Mouse (Mus musculus): ENCODE data around the gene Tmem205. TPM values are rescaled to one million over a fixed set of nuclear protein-coding genes. Genes with fewer than 3 reads are reported as not detected.
A peak's percentile ranks its signal among the peaks of the same experiment; 100 is the strongest.

Tmem205 gene
- polyA plus RNA-seq, 1 experiment from 2014 or later, result 60.7 TPM

GRCm38 (mm10) chr9:21951977-21952376 lies 24.6 kb upstream of the Tmem205 start:
- no peak overlapping the region for H3K9ac ChIP-seq (replicated peaks; ENCODE audit: low read depth, low read length)
- no peak overlapping the region for H3K4me2 ChIP-seq (replicated peaks; ENCODE audit: low read depth, low read length)
- H3K4me3 ChIP-seq (ENCODE audit: low read depth, low read length), result no peak overlapping the region
- WGBS, result 72% methylated on average over 3 of the region's 3 CpGs
- no peaks in the 10 kb centered on the region; the same call in 1 of the 2 replicates for H3K4me1 ChIP-seq (ENCODE audit: control insufficient read depth, insufficient read depth, low read length)
- no peaks in the 10 kb centered on the region for H3K9me3 ChIP-seq (ENCODE audit: control insufficient read depth, low read depth, low read length)
- no peak for ATAC-seq (ENCODE audit: insufficient number of reproducible peaks, insufficient read depth, low FRiP score, low read depth)
- H3K36me3 ChIP-seq (ENCODE audit: control insufficient read depth, insufficient read depth, low read length), result no peaks in the 10 kb centered on the region
- H3K27ac ChIP-seq (ENCODE audit: low read length), result no peak overlapping the region
- no peaks in the 10 kb centered on the region for H3K27me3 ChIP-seq (ENCODE audit: control insufficient read depth, insufficient read depth, low read length)

GRCm38 (mm10) chr9:21950322-21950721 lies 23.0 kb upstream of the Tmem205 start:
- Histone ChIP-seq H3K27me3 (ENCODE audit: control insufficient read depth, insufficient read depth, low read length) (no peaks in the 10 kb centered on the region), H3K4me2 (replicated peaks; ENCODE audit: low read depth, low read length) (no peak overlapping the region), H3K4me3 (ENCODE audit: low read depth, low read length) (no peak overlapping the region), H3K4me1 (ENCODE audit: control insufficient read depth, insufficient read depth, low read length) (no peaks in the 10 kb centered on the region; the same call in 1 of the 2 replicates), H3K9me3 (ENCODE audit: control insufficient read depth, low read depth, low read length) (no peaks in the 10 kb centered on the region), H3K36me3 (ENCODE audit: control insufficient read depth, insufficient read depth, low read length) (no peaks in the 10 kb centered on the region), H3K9ac (replicated peaks; ENCODE audit: low read depth, low read length) (no peak overlapping the region), H3K27ac (ENCODE audit: low read length) (no peak overlapping the region)
- WGBS, result 11% methylated on average over 11 of the region's 11 CpGs
- ATAC-seq (ENCODE audit: insufficient number of reproducible peaks, insufficient read depth, low FRiP score, low read depth), result no peak

- 61% methylated on average over 6 of the region's 6 CpGs for WGBS
- H3K4me3 ChIP-seq (ENCODE audit: low read depth, low read length), result no peak overlapping the region
- H3K27me3 ChIP-seq (ENCODE audit: control insufficient read depth, insufficient read depth, low read length), result no peaks in the 10 kb centered on the region
- H3K9ac ChIP-seq (replicated peaks; ENCODE audit: low read depth, low read length), result no peak overlapping the region
- no peaks in the 10 kb centered on the region; the same call in 1 of the 2 replicates for H3K4me1 ChIP-seq (ENCODE audit: control insufficient read depth, insufficient read depth, low read length)
- no peak overlapping the region for H3K27ac ChIP-seq (ENCODE audit: low read length)
- no peaks in the 10 kb centered on the region for H3K9me3 ChIP-seq (ENCODE audit: control insufficient read depth, low read depth, low read length)
- no peak for ATAC-seq (ENCODE audit: insufficient number of reproducible peaks, insufficient read depth, low FRiP score, low read depth)
- no peak overlapping the region for H3K4me2 ChIP-seq (replicated peaks; ENCODE audit: low read depth, low read length)
- no peaks in the 10 kb centered on the region for H3K36me3 ChIP-seq (ENCODE audit: control insufficient read depth, insufficient read depth, low read length)
Measured at GRCm38 (mm10) chr9:21948790-21949189, 21.4 kb upstream of the Tmem205 start.

GRCm38 (mm10) chr9:21948146-21948545 lies 20.8 kb upstream of the Tmem205 start:
- Histone ChIP-seq H3K4me1 (ENCODE audit: control insufficient read depth, insufficient read depth, low read length) (no peaks in the 10 kb centered on the region; the same call in 1 of the 2 replicates), H3K36me3 (ENCODE audit: control insufficient read depth, insufficient read depth, low read length) (no peaks in the 10 kb centered on the region), H3K4me2 (replicated peaks; ENCODE audit: low read depth, low read length) (no peak overlapping the region), H3K27ac (ENCODE audit: low read length) (no peak overlapping the region), H3K9me3 (ENCODE audit: control insufficient read depth, low read depth, low read length) (no peaks in the 10 kb centered on the region), H3K9ac (replicated peaks; ENCODE audit: low read depth, low read length) (no peak overlapping the region), H3K27me3 (ENCODE audit: control insufficient read depth, insufficient read depth, low read length) (no peaks in the 10 kb centered on the region), H3K4me3 (ENCODE audit: low read depth, low read length) (no peak overlapping the region)
- WGBS, result 52% methylated on average over 8 of the region's 8 CpGs
- ATAC-seq (ENCODE audit: insufficient number of reproducible peaks, insufficient read depth, low FRiP score, low read depth), result no peak

- ATAC-seq (ENCODE audit: insufficient number of reproducible peaks, insufficient read depth, low FRiP score, low read depth), result no peak; the same call in 1 of the 2 replicates
- Histone ChIP-seq H3K27ac (ENCODE audit: low read length) (no peak overlapping the region), H3K27me3 (ENCODE audit: control insufficient read depth, insufficient read depth, low read length) (no peaks in the 10 kb centered on the region), H3K4me3 (ENCODE audit: low read depth, low read length) (no peak overlapping the region), H3K4me1 (ENCODE audit: control insufficient read depth, insufficient read depth, low read length) (no peaks in the 10 kb centered on the region; the same call in 1 of the 2 replicates), H3K9me3 (ENCODE audit: control insufficient read depth, low read depth, low read length) (no peaks in the 10 kb centered on the region), H3K36me3 (ENCODE audit: control insufficient read depth, insufficient read depth, low read length) (no peaks in the 10 kb centered on the region), H3K4me2 (replicated peaks; ENCODE audit: low read depth, low read length) (no peak overlapping the region; the same call in 1 of the 2 replicates), H3K9ac (replicated peaks; ENCODE audit: low read depth, low read length) (no peak overlapping the region)
- 6% methylated on average over 28 of the region's 28 CpGs for WGBS
Measured at GRCm38 (mm10) chr9:21947540-21948130, 20.3 kb upstream of the Tmem205 start.

GRCm38 (mm10) chr9:21944267-21944666 lies 16.9 kb upstream of the Tmem205 start:
- H3K9ac ChIP-seq (replicated peaks; ENCODE audit: low read depth, low read length), result no peak overlapping the region
- no peak overlapping the region for H3K27ac ChIP-seq (ENCODE audit: low read length)
- H3K9me3 ChIP-seq (ENCODE audit: control insufficient read depth, low read depth, low read length), result no peaks in the 10 kb centered on the region
- H3K4me2 ChIP-seq (replicated peaks; ENCODE audit: low read depth, low read length), result no peak overlapping the region
- no peaks in the 10 kb centered on the region for H3K36me3 ChIP-seq (ENCODE audit: control insufficient read depth, insufficient read depth, low read length)
- WGBS, result 17% methylated on average over 23 of the region's 23 CpGs
- ATAC-seq (ENCODE audit: insufficient number of reproducible peaks, insufficient read depth, low FRiP score, low read depth), result peak; percentile 33; the same call in 1 of the 2 replicates
- no peak overlapping the region for H3K4me3 ChIP-seq (ENCODE audit: low read depth, low read length)
- no peaks in the 10 kb centered on the region for H3K27me3 ChIP-seq (ENCODE audit: control insufficient read depth, insufficient read depth, low read length)
- H3K4me1 ChIP-seq (ENCODE audit: control insufficient read depth, insufficient read depth, low read length), result no peaks in the 10 kb centered on the region; the same call in 1 of the 2 replicates

- WGBS, result 48% methylated on average over 12 of the region's 12 CpGs
- H3K4me3 ChIP-seq (ENCODE audit: low read depth, low read length), result no peak overlapping the region
- no peaks in the 10 kb centered on the region for H3K9me3 ChIP-seq (ENCODE audit: control insufficient read depth, low read depth, low read length)
- H3K27me3 ChIP-seq (ENCODE audit: control insufficient read depth, insufficient read depth, low read length), result no peaks in the 10 kb centered on the region
- no peak for ATAC-seq (ENCODE audit: insufficient number of reproducible peaks, insufficient read depth, low FRiP score, low read depth)
- H3K9ac ChIP-seq (replicated peaks; ENCODE audit: low read depth, low read length), result no peak overlapping the region
- no peak overlapping the region for H3K27ac ChIP-seq (ENCODE audit: low read length)
- no peak overlapping the region for H3K4me2 ChIP-seq (replicated peaks; ENCODE audit: low read depth, low read length)
- H3K4me1 ChIP-seq (ENCODE audit: control insufficient read depth, insufficient read depth, low read length), result no peaks in the 10 kb centered on the region; the same call in 1 of the 2 replicates
- H3K36me3 ChIP-seq (ENCODE audit: control insufficient read depth, insufficient read depth, low read length), result no peaks in the 10 kb centered on the region
Measured at GRCm38 (mm10) chr9:21943638-21944037, 16.3 kb upstream of the Tmem205 start.

GRCm38 (mm10) chr9:21943046-21943445 lies 15.7 kb upstream of the Tmem205 start:
- Histone ChIP-seq H3K4me3 (ENCODE audit: low read depth, low read length) (no peak overlapping the region), H3K9ac (replicated peaks; ENCODE audit: low read depth, low read length) (no peak overlapping the region), H3K9me3 (ENCODE audit: control insufficient read depth, low read depth, low read length) (no peaks in the 10 kb centered on the region), H3K4me2 (replicated peaks; ENCODE audit: low read depth, low read length) (no peak overlapping the region), H3K36me3 (ENCODE audit: control insufficient read depth, insufficient read depth, low read length) (no peaks in the 10 kb centered on the region), H3K4me1 (ENCODE audit: control insufficient read depth, insufficient read depth, low read length) (no peaks in the 10 kb centered on the region; the same call in 1 of the 2 replicates), H3K27me3 (ENCODE audit: control insufficient read depth, insufficient read depth, low read length) (no peaks in the 10 kb centered on the region), H3K27ac (ENCODE audit: low read length) (no peak overlapping the region)
- WGBS, result 73% methylated on average over 11 of the region's 12 CpGs
- no peak for ATAC-seq (ENCODE audit: insufficient number of reproducible peaks, insufficient read depth, low FRiP score, low read depth)
